Mouse (Mus musculus): ENCODE measurements around the gene Map3k14.

- no peak for TF ChIP-seq TAL1 (IDR thresholded peaks at IDR 0.05; ENCODE audit: low read length)
- TF ChIP-seq GATA1 (IDR thresholded peaks at IDR 0.05; ENCODE audit: low read length) = no peak
These were observed 61.1 kb downstream of the Map3k14 start for GRCm38 (mm10) chr11:103206203-103206602.
